Mouse (Mus musculus): ENCODE data around the gene Rasef. TPM values are rescaled to one million over a fixed set of nuclear protein-coding genes. Genes with fewer than 3 reads are reported as not detected.

Rasef gene
- polyA plus RNA-seq (2012; rRNA removed) = 0.43 and 0.57 TPM in 2 replicates

GRCm38 (mm10) chr4:73790260-73791185, at the start of gene Rasef:
Rasef (minus strand) TSS chr4:73790994.

GRCm38 (mm10) chr4:73683216-73683615, 107.6 kb downstream of the Rasef start, which contains the start of gene Gm428:
Gm428 (plus strand) TSS chr4:73683516.

GRCm38 (mm10) chr4:73668054-73668453, 122.7 kb downstream of the Rasef start, which contains the start of gene Gm11239:
Gm11239 (plus strand) TSS chr4:73668354.

Other genes starting within 250 kb of the Rasef start
- not detected in 2 replicates for gene Gm11238, start 183.1 kb downstream of the Rasef start, polyA plus RNA-seq (2012; rRNA removed)
- gene Gm11237, start 168.0 kb downstream of the Rasef start, polyA plus RNA-seq (2012; rRNA removed) = not detected in 2 replicates
- gene Gm11236, start 152.9 kb downstream of the Rasef start, polyA plus RNA-seq (2012; rRNA removed) = not detected in 2 replicates
- gene Gm11239, start 122.6 kb downstream of the Rasef start, polyA plus RNA-seq (2012; rRNA removed) = not detected in 2 replicates
- not detected in 2 replicates for gene Gm428, start 107.5 kb downstream of the Rasef start, polyA plus RNA-seq (2012; rRNA removed)
- gene Gm11758, start 85.3 kb upstream of the Rasef start, polyA plus RNA-seq (2012; rRNA removed) = not detected in 2 replicates
- not detected in 2 replicates for gene Gm11757, start 100.1 kb upstream of the Rasef start, polyA plus RNA-seq (2012; rRNA removed)
- gene Gm13871, start 115.0 kb upstream of the Rasef start, polyA plus RNA-seq (2012; rRNA removed) = not detected in 2 replicates
- 0.05 TPM in 1 of 2 replicates, not detected in the other for gene Gm11756, start 129.8 kb upstream of the Rasef start, polyA plus RNA-seq (2012; rRNA removed)
- 0.86 TPM in 1 of 2 replicates, not detected in the other for gene 2310002L09Rik, start 159.9 kb upstream of the Rasef start, polyA plus RNA-seq (2012; rRNA removed)
- gene Frmd3, start 222.4 kb upstream of the Rasef start, polyA plus RNA-seq (2012; rRNA removed) = 16.4 and 18.5 TPM in 2 replicates

Measured in central nervous system, embryonic 18 days (tissue).